Mouse (Mus musculus) midbrain, embryonic 16.5 days (tissue): ENCODE measurements around the gene Pdk3. TPM values are rescaled to one million over a fixed set of nuclear protein-coding genes. Genes with fewer than 3 reads are reported as not detected.

Source experiments
- ATAC-seq: fragments of 200-750 bp; cut with Nextera tagmentation; 2 replicates; pipeline ENCODE4 v1.8.0; 2017; ENCODE audit warnings: moderate TSS enrichment
- H3K27ac ChIP-seq: fragments of 300-500 bp; sonication (generic); 2 replicates; pipeline ENCODE4 v1.5.1; 2014; ENCODE audit warnings: mild to moderate bottlenecking, low read length, mixed read lengths
- H3K27me3 ChIP-seq: fragments of 300-500 bp; sonication (generic); 2 replicates; pipeline ENCODE4 v1.6.1; 2014; ENCODE audit warnings: low read depth, low read length, mixed read lengths; ENCODE audit not compliant: control insufficient read depth, insufficient read depth
- H3K36me3 ChIP-seq: fragments of 300-500 bp; sonication (generic); 2 replicates; pipeline ENCODE4 v1.6.1; 2014; ENCODE audit warnings: mild to moderate bottlenecking, low read length, moderate library complexity, mixed read lengths; ENCODE audit not compliant: control insufficient read depth, insufficient read depth
- H3K4me1 ChIP-seq: fragments of 300-500 bp; sonication (generic); 2 replicates; pipeline ENCODE4 v1.6.1; 2014; ENCODE audit warnings: mild to moderate bottlenecking, low read length, mixed read lengths; ENCODE audit not compliant: control insufficient read depth, insufficient read depth
- H3K4me2 ChIP-seq: fragments of 300-500 bp; sonication (generic); 2 replicates; pipeline ENCODE4 v1.6.1; 2014; ENCODE audit warnings: mild to moderate bottlenecking, low read length, mixed read lengths
- H3K4me3 ChIP-seq: fragments of 300-500 bp; sonication (generic); 2 replicates; pipeline ENCODE4 v1.5.1; 2014; ENCODE audit warnings: low read depth, mild to moderate bottlenecking, low read length, moderate library complexity, mixed read lengths
- H3K9ac ChIP-seq: fragments of 300-500 bp; sonication (generic); 2 replicates; pipeline ENCODE4 v1.6.1; 2014; ENCODE audit warnings: low read depth, low read length, mixed read lengths
- H3K9me3 ChIP-seq: fragments of 300-500 bp; sonication (generic); replicated peaks from 2 replicates; pipeline ENCODE4 v1.6.1; 2014; ENCODE audit warnings: mild to moderate bottlenecking, low read length, mixed read lengths; ENCODE audit not compliant: control insufficient read depth, poor library complexity, severe bottlenecking
- WGBS: fragments of 180-500 bp; shearing (Covaris S2); extraction: QIAGEN DNeasy Blood & Tissue Kit; methylation state at CpG from one replicate; pipeline ENCODE4 v1.1.7; 2014; 5-methylcytosine and 5-hydroxymethylcytosine counted together
- polyA plus RNA-seq: library from polyadenylated mRNA; unstranded; fragments of >200 nt; fragmentation: Nextera tagmentation; extraction: Ambion mirVana; gene quantifications from 2 replicates; pipeline ENCODE4 v1.2.1, GENCODE M21; 2015

Pdk3 gene
- polyA plus RNA-seq, 1 experiment from 2014 or later: 17.9 TPM

DNA sequence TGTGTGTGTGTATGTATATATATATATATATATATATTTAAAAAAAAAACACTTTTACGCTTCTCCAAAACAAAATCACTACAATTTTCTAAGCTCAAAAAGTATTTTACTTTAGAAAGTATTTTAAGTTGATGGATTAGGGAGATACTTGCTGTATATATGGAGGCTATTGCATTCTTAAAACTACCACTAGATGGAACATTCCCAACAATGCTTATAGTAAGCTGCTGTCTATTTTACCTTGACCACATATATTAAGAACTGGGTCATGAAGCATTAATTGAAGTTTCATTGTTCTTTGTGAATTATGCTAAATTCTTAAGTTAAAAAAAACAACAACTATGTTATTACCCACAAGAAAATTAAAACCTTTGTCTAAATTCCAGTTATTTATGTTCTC is 24.0 kb downstream of the Pdk3 start:
- Histone ChIP-seq H3K4me3 (no peak overlapping the region), H3K4me1 (no peaks in the 10 kb centered on the region), H3K9me3 (no peaks in the 10 kb centered on the region), H3K36me3 (no peaks in the 10 kb centered on the region), H3K9ac (no peak overlapping the region), H3K27me3 (no peaks in the 10 kb centered on the region), H3K4me2 (no peak overlapping the region), H3K27ac (no peak overlapping the region)
- 88% methylated on average over 1 of the region's 1 CpGs for WGBS
- ATAC-seq: no peak

- Histone ChIP-seq H3K27ac (no peak overlapping the region), H3K4me3 (no peak overlapping the region), H3K9me3 (no peaks in the 10 kb centered on the region), H3K4me1 (no peaks in the 10 kb centered on the region), H3K9ac (no peak overlapping the region), H3K4me2 (no peak overlapping the region), H3K27me3 (no peaks in the 10 kb centered on the region), H3K36me3 (no peaks in the 10 kb centered on the region)
- ATAC-seq: no peak
Observed at GRCm38 (mm10) chrX:93793168-93793567, 38.8 kb downstream of the Pdk3 start.

GRCm38 (mm10) chrX:93789562-93789961 is 42.4 kb downstream of the Pdk3 start:
- WGBS: 88% methylated on average over 1 of the region's 1 CpGs
- ATAC-seq: no peak
- Histone ChIP-seq H3K9ac (no peak overlapping the region), H3K4me1 (no peaks in the 10 kb centered on the region), H3K4me2 (no peak overlapping the region), H3K27me3 (no peaks in the 10 kb centered on the region), H3K4me3 (no peak overlapping the region), H3K9me3 (no peaks in the 10 kb centered on the region), H3K36me3 (no peaks in the 10 kb centered on the region), H3K27ac (no peak overlapping the region)

- Histone ChIP-seq H3K27me3 (no peaks in the 10 kb centered on the region), H3K36me3 (no peaks in the 10 kb centered on the region), H3K4me3 (no peak overlapping the region), H3K9ac (no peak overlapping the region), H3K4me2 (no peak overlapping the region), H3K9me3 (no peaks in the 10 kb centered on the region), H3K27ac (no peak overlapping the region), H3K4me1 (no peaks in the 10 kb centered on the region)
- 81% methylated on average over 3 of the region's 3 CpGs for WGBS
- ATAC-seq: no peak
Observed at GRCm38 (mm10) chrX:93760770-93761169, 71.2 kb downstream of the Pdk3 start.

DNA sequence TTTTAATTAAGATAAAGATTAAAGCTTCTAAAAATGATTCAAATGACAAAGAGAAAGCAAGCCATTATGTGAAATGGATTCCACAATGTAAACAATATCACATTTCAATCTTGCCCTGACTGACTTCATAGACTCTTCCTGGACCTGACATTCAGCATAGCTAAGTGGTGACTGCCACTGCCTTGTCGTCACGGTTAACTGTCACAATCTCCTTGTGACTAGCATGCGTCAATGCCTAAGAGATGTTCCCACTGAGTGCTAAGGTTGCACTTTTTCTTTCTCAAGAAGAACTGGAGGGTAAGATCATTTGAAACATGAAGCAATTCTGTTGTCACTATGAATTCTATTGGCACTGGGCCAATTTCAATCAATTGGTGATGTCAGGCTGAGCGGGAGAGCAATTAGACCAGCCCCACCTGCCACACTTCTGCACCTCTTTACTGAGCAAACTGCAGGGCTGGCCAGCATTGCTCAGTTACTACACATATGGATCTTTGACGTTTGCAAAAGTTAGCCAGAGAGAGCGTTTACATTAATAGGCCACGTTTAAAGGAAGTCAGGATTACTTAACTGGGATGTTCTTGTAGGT is 75.0 kb downstream of the Pdk3 start:
- H3K36me3 ChIP-seq: no peaks in the 10 kb centered on the region
- H3K9ac ChIP-seq: no peak overlapping the region
- no peaks in the 10 kb centered on the region for H3K27me3 ChIP-seq
- WGBS: 63% methylated on average over 7 of the region's 7 CpGs
- no peaks in the 10 kb centered on the region for H3K4me1 ChIP-seq
- no peak for ATAC-seq
- H3K9me3 ChIP-seq: no peaks in the 10 kb centered on the region
- no peak overlapping the region for H3K4me3 ChIP-seq
- no peak overlapping the region for H3K4me2 ChIP-seq
- no peak overlapping the region for H3K27ac ChIP-seq

DNA sequence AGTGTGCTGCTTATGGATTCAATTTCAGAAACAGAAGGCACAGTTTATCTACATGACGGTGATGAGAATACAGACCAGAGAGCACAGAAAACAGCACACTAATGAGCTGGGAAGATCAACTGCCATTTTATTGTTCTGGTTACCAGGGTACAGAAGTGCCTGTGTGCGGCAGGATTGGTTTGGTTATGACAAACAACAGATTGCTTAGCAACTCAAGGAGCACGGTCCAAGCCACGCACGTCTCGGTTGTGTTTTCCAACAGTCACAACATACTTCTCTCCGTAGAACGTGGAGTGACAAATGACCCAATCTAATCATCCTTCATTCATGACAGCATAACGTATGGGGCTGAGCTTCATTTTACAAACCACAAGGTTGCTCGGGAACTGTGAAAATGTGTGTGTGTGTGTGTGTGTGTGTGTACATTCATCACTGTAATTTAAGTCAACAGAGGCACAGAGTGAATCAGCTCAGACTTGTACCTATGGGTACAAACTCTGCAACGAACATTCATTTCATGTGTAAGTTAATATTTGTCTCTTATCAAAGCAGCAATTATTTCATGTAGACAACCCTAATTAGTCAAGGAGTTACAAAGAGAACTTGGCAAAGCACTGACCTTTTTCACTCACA is 76.7 kb downstream of the Pdk3 start:
- H3K4me1 ChIP-seq: no peaks in the 10 kb centered on the region
- no peak overlapping the region for H3K9ac ChIP-seq
- no peaks in the 10 kb centered on the region for H3K36me3 ChIP-seq
- no peak overlapping the region for H3K4me2 ChIP-seq
- WGBS: 77% methylated on average over 11 of the region's 11 CpGs
- no peak overlapping the region for H3K4me3 ChIP-seq
- no peak overlapping the region for H3K27ac ChIP-seq
- no peaks in the 10 kb centered on the region for H3K9me3 ChIP-seq
- no peaks in the 10 kb centered on the region for H3K27me3 ChIP-seq
- no peak for ATAC-seq

DNA sequence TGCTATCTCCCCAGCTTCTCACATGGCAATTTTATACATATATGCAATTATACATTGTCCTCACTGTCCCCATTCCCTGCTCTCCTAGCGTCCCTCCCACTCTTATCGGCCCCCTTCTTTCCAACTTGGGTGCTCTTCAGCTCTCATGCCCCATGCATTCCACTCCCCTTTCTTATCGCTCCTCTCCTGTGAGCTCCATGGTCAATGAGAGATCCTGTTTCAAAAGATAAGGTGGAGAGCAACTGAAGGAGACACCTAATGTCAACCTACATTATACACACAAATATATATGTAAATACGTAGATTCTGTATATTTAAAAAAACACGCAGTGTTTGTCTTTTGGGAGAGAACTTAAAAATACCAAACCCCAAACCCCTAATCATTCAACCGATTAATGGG is 81.4 kb downstream of the Pdk3 start:
- H3K36me3 ChIP-seq: peaks cover 5% of the 10 kb centered on the region; the same call in 1 of the 2 replicates
- no peak overlapping the region for H3K27ac ChIP-seq
- WGBS: 92% methylated on average over 6 of the region's 6 CpGs
- no peak overlapping the region for H3K9ac ChIP-seq
- H3K27me3 ChIP-seq: no peaks in the 10 kb centered on the region
- no peak for ATAC-seq
- H3K4me1 ChIP-seq: no peaks in the 10 kb centered on the region
- H3K4me3 ChIP-seq: no peak overlapping the region
- no peaks in the 10 kb centered on the region for H3K9me3 ChIP-seq
- no peak overlapping the region for H3K4me2 ChIP-seq

DNA sequence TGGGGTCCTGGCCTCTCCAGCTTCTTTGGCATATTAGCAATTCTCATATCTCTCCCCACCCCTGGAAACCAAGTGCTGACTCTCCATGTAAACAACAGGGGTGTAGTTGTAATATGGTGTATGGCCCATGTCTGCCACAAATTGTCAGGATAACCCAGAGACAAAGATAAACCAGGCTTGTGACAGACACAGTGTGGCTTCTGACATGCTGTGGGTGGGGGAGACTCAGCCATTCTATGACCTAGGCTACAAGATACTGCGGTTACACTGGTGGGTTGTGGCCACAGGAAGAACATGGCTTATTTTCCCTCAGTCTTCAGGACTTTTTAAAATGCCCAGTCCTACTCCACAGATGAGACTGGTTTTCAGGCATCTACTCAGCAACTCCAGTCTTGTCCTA is 82.8 kb downstream of the Pdk3 start:
- H3K9ac ChIP-seq: no peak overlapping the region
- no peak for ATAC-seq
- peaks cover 5% of the 10 kb centered on the region; the same call in 1 of the 2 replicates for H3K36me3 ChIP-seq
- no peaks in the 10 kb centered on the region for H3K27me3 ChIP-seq
- no peak overlapping the region for H3K4me2 ChIP-seq
- H3K4me1 ChIP-seq: no peaks in the 10 kb centered on the region
- WGBS: 92% methylated on average over 1 of the region's 1 CpGs
- no peaks in the 10 kb centered on the region for H3K9me3 ChIP-seq
- H3K4me3 ChIP-seq: no peak overlapping the region
- no peak overlapping the region for H3K27ac ChIP-seq

- 48% methylated on average over 6 of the region's 6 CpGs for WGBS
- H3K9ac ChIP-seq: no peak overlapping the region
- H3K4me2 ChIP-seq: no peak overlapping the region
- H3K9me3 ChIP-seq: no peaks in the 10 kb centered on the region
- H3K4me1 ChIP-seq: no peaks in the 10 kb centered on the region
- no peak overlapping the region for H3K27ac ChIP-seq
- no peak overlapping the region for H3K4me3 ChIP-seq
- no peak for ATAC-seq
- no peaks in the 10 kb centered on the region for H3K27me3 ChIP-seq
- peaks cover 2% of the 10 kb centered on the region; the same call in 1 of the 2 replicates for H3K36me3 ChIP-seq
Observed at GRCm38 (mm10) chrX:93732975-93733748, 98.8 kb downstream of the Pdk3 start.
